Comparison of ENCODE assay signal across 8 mouse cellular contexts in genomic region chr11:115164341-115164975, GRCm38 (mm10). TPM values are rescaled to one million over a fixed set of nuclear protein-coding genes. Genes with fewer than 3 reads are reported as not detected.
DNase-seq lines count a peak whose midpoint lies in the region; ATAC-seq lines count a peak whose summit lies in the region.

No protein-coding gene starts in this region.

- peaks cover 15% of the 10 kb centered on the region for H3K27me3 ChIP-seq in forebrain, embryonic 11.5 days (ENCODE audit: control insufficient read depth, insufficient read depth, low read length)

- peak overlapping the region; percentile 51 for H3K9ac ChIP-seq in forebrain, embryonic 11.5 days (ENCODE audit: low read length)

- H3K36me3 ChIP-seq in forebrain, embryonic 11.5 days (ENCODE audit: control insufficient read depth, insufficient read depth, low read length), result no peaks in the 10 kb centered on the region

- intact Hi-C loops in left cerebral cortex, postnatal 4 days (cut with DNase I), result no loop called here

- under 1% methylated on average over 14 of the region's 14 CpGs for WGBS in forebrain, embryonic 11.5 days

- peak; percentile 25 for DNase-seq in adrenal gland, postnatal 10 days
- DNase-seq in adrenal gland, postnatal 4 days (ENCODE audit: low spot score in 2 of 2), result no peak
- peak; percentile 81 for DNase-seq in 3T3-L1 (ENCODE audit: low read depth, low spot score)
- DNase-seq in forebrain, embryonic 11.5 days (ENCODE audit: low spot score), result no peak
- DNase-seq in kidney, postnatal 10 days, result peak; percentile 73
- peak; percentile 65 for DNase-seq in naive thymus-derived CD4-positive, alpha-beta T cell, adult 2 months (ENCODE audit: low read depth)
- DNase-seq in left cerebral cortex, postnatal 4 days, result no peak
- DNase-seq in right cerebral cortex, adult 18-20 months, result no peak

- H3K27ac ChIP-seq in forebrain, embryonic 11.5 days (ENCODE audit: low read depth, low read length), result no peak overlapping the region

- H3K4me2 ChIP-seq in forebrain, embryonic 11.5 days (ENCODE audit: low read depth, low read length, severe bottlenecking), result peak overlapping the region; percentile 93

- H3K4me1 ChIP-seq in forebrain, embryonic 11.5 days (replicated peaks; ENCODE audit: control insufficient read depth, insufficient read depth, low read length), result peaks cover 7% of the 10 kb centered on the region

- no peak for ATAC-seq in forebrain, embryonic 11.5 days (replicated peaks; ENCODE audit: low FRiP score)

- H3K9me3 ChIP-seq in forebrain, embryonic 11.5 days (ENCODE audit: control insufficient read depth, low read length), result no peaks in the 10 kb centered on the region

- H3K4me3 ChIP-seq in forebrain, embryonic 11.5 days (ENCODE audit: low read depth, low read length), result peak overlapping the region; percentile 59

RNA-seq across cellular contexts. Expression of gene Slc9a3r1, which starts 1.3 kb away (rescaled TPM):
- 10 to 100 TPM; 26.3 to 30.4 TPM for total RNA-seq in adrenal gland, postnatal 10 days (2021)
- 10 to 100 TPM; 28.9 to 37.6 TPM for total RNA-seq in adrenal gland, postnatal 4 days (2021)
- polyA plus RNA-seq in forebrain, embryonic 11.5 days (2014; fragmentation: Nextera tagmentation; extraction: Ambion mirVana), result 34.3 and 35.2 TPM in 2 replicates
- total RNA-seq in left cerebral cortex, postnatal 4 days (2021), result 10 to 100 TPM; 38.7 to 41.3 TPM

RNA-seq across cellular contexts. Expression of gene Tmem104, which starts 22.8 kb away (rescaled TPM):
- total RNA-seq in adrenal gland, postnatal 10 days (2021), result 10 to 100 TPM in 1 of 2 experiments, 1 to 10 TPM in 1; 9.5 to 15.7 TPM
- total RNA-seq in adrenal gland, postnatal 4 days (2021), result 10 to 100 TPM; 11.9 to 12.0 TPM
- polyA plus RNA-seq in forebrain, embryonic 11.5 days (2014; fragmentation: Nextera tagmentation; extraction: Ambion mirVana), result 8.8 and 9.2 TPM in 2 replicates
- 10 to 100 TPM; 18.1 to 18.2 TPM for total RNA-seq in left cerebral cortex, postnatal 4 days (2021)

RNA-seq across cellular contexts. Expression of gene Nat9, which starts 23.2 kb away (rescaled TPM):
- 10 to 100 TPM; 27.4 to 28.4 TPM for total RNA-seq in adrenal gland, postnatal 10 days (2021)
- 10 to 100 TPM; 21.6 to 22.1 TPM for total RNA-seq in adrenal gland, postnatal 4 days (2021)
- 13.8 and 16.0 TPM in 2 replicates for polyA plus RNA-seq in forebrain, embryonic 11.5 days (2014; fragmentation: Nextera tagmentation; extraction: Ambion mirVana)
- 10 to 100 TPM; 12.5 to 15.6 TPM for total RNA-seq in left cerebral cortex, postnatal 4 days (2021)

RNA-seq across cellular contexts. Expression of gene Cd300lf, which starts 30.7 kb away (rescaled TPM):
- 1 to 10 TPM; 1.1 to 1.3 TPM for total RNA-seq in adrenal gland, postnatal 10 days (2021)
- 1 to 10 TPM; 2.0 to 2.2 TPM for total RNA-seq in adrenal gland, postnatal 4 days (2021)
- polyA plus RNA-seq in forebrain, embryonic 11.5 days (2014; fragmentation: Nextera tagmentation; extraction: Ambion mirVana), result not detected in 2 replicates
- under 1 TPM; 0.30 to 0.48 TPM for total RNA-seq in left cerebral cortex, postnatal 4 days (2021)

Comparison
In these comparisons a context has a peak if more than half of its experiments do, and no peak if none do; other contexts are left out.
1. DNase-seq: peak in adrenal gland, postnatal 10 days (single experiment), 3T3-L1 (single experiment), kidney, postnatal 10 days (single experiment) and naive thymus-derived CD4-positive, alpha-beta T cell, adult 2 months (single experiment); none in adrenal gland, postnatal 4 days (0 of 2), forebrain, embryonic 11.5 days (single experiment), left cerebral cortex, postnatal 4 days (single experiment) and right cerebral cortex, adult 18-20 months (single experiment).